ENCODE assay signal across 7 mouse cellular contexts in genomic region chr3:141831135-141831534, GRCm38 (mm10).
A peak's percentile ranks its signal among the peaks of the same experiment; 100 is the strongest.
DNase-seq lines count a peak whose midpoint lies in the region; TF ChIP-seq lines count a peak whose summit lies in the region.

No protein-coding gene starts in this region.

- H3K4me3 ChIP-seq in E14TG2a.4 (replicated peaks; ENCODE audit: low read length), result no peak overlapping the region

- H3K9me3 ChIP-seq in E14TG2a.4 (ENCODE audit: low read length), result no peaks in the 10 kb centered on the region

- TF ChIP-seq CTCF in E14TG2a.4 (conservative IDR thresholded peaks at IDR 0.05; ENCODE audit: low read length), result peak; percentile 48

- H3K27me3 ChIP-seq in E14TG2a.4 (ENCODE audit: insufficient read depth, low read length), result no peaks in the 10 kb centered on the region

- DNase-seq in 416B (ENCODE audit: low read depth), result peak; percentile 54
- peak; percentile 80 for DNase-seq in cerebellum, adult 9-11 months
- peak; percentile 48 to 63 for DNase-seq in frontal cortex, postnatal 25 days (ENCODE audit: low spot score in 2 of 2)
- DNase-seq in layer of hippocampus, adult 18-20 months (ENCODE audit: low spot score in 2 of 2), result peak; percentile 62 to 89
- peak; percentile 50 for DNase-seq in lung, postnatal 14 days
- peak; percentile 60 for DNase-seq in right cerebral cortex, postnatal 25 days

- H3K36me3 ChIP-seq in E14TG2a.4 (ENCODE audit: insufficient read depth, low read length), result no peaks in the 10 kb centered on the region

- no peaks in the 10 kb centered on the region; the same call in 1 of the 2 replicates for H3K4me1 ChIP-seq in E14TG2a.4 (replicated peaks; ENCODE audit: low read depth, low read length)
